Mouse (Mus musculus) thymus, adult 18-20 months (tissue): ENCODE data around the gene 4931422A03Rik.
"Not testable (repeated sequence)": the region's sequence is repeated elsewhere in the genome, so short reads cannot be mapped to it uniquely, and the experiment has no call there.

Experiments used
- DNase-seq, 2 experiments: peaks; one replicate each; pipeline ENCODE4 v3.0.0; 2022; ENCODE audit warnings: mixed read lengths in 2 of 2

Gene 4931422A03Rik

DNA sequence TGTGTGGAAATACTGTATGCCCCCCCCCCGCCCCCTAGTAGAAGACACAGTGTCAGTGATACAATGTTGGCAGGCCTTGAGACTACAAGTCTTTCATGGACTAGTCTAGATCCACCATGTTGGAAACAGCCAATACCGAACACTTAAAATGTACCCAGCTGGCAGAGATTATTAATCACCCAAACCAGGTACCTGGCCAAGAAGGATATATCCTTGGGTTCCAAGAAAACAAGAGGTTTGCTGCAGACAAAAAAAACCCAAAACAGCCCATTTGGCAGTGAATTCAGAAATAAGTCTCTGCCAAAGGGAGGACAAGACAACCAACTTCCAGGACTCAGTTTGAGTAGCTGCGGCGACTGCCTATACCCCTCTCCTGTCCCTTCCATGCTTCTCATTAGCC lies 3.5 kb downstream of the 4931422A03Rik start:
- DNase-seq: no peak

DNA sequence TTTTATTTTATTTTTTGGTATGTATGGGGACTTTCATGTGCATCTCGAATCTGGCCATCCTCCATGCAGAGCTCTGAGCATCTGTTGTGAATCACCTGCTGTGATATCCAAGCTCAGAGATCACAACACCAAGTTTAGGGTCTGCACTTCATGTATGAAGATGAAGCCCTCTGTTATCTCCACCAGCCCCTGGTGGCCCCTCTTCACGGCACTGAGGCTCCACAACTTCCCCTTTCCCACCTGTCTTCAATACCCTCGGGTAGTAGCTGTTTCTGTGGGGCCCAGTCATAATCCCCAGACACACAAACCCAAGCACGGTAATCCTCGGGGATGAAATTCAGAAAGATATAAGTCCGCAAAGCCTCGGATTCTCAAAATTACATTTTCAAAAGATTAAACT lies 5.1 kb downstream of the 4931422A03Rik start:
- DNase-seq: no peak

GRCm38 (mm10) chr2:104008853-104009252 lies 19.3 kb downstream of the 4931422A03Rik start:
- DNase-seq: not testable (repeated sequence)

DNA sequence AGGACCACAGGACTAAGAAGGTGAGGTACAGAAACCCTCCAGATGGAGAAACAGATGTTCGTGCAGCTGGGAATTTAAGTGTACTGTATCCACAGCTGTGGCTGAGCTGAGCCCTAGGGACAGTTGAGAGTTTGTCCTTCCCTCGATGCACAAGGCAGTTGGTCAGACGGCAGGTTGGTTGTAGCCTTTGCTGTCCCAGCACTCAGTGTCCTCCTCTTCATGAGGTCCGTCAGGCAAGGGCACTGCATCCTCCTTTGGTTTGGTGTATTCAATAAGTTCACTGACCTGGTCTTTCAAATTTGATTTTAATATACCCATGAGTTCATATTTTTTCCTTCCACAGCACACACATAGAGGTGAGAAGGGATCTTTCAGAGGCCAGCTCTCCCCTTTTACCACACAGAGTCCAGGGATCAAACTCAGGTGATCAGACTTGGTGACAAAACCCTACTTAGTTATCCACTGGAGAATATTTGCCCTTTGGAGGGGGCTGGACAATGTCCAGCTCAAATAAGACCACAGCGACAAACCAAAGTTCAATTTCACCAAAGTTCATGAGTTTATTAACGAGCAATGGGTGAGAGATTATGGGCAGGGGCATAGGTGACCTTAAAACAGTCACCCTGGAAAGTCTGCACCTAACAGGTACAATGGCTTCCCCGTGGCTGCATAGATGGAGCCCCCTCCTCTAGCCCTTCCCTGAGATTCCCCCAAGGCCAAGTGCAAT lies 20.2 kb downstream of the 4931422A03Rik start:
- DNase-seq: no peak

- DNase-seq: no peak
Observed at GRCm38 (mm10) chr2:104002711-104003413, 25.3 kb downstream of the 4931422A03Rik start.

DNA sequence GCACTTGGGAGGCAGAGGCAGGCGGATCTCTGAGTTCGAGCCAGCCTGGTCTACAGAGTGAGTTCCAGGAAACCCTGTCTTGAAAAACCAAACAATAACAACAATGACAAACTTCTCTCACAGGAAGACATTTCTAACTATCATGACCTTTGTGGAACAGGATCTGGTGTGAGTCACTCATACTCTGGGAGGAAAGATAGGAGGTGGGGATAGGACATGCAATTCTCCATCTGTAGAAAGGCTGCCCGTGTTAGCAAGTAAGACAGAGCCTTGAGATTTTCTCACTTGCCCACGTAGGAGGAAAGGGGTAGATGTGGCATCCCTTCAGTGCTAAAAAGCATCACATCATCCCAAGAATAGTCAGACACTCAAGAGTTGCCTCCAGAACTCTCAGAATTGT lies 26.3 kb downstream of the 4931422A03Rik start:
- no peak for DNase-seq

- DNase-seq: no peak
Observed at GRCm38 (mm10) chr2:104001076-104001475, 27.1 kb downstream of the 4931422A03Rik start.

GRCm38 (mm10) chr2:103992618-103993332 lies 35.4 kb downstream of the 4931422A03Rik start:
- no peak for DNase-seq

DNA sequence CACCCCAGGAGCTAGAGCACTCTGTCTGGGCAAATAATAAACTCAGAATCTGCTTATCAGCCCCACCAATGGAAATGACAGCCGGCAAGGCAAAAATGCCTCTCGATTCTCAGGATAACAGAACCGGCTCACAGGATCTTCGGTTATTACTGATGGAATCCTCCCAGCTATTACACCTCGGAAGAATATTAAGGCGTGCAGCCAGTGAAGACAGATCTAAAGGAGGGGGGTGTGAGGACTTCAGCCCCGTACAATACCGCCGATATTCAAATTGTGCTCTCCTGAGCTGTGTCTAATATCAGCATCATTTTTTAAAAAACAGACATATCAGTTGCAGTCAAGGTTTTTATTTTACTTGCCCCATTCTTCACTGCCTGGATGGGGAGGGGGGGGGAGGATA lies 36.0 kb downstream of the 4931422A03Rik start:
- no peak for DNase-seq

- no peak for DNase-seq
Observed at GRCm38 (mm10) chr2:103991303-103991702, 36.9 kb downstream of the 4931422A03Rik start.

- no peak for DNase-seq
Observed at GRCm38 (mm10) chr2:103989724-103990123, 38.4 kb downstream of the 4931422A03Rik start.

DNA sequence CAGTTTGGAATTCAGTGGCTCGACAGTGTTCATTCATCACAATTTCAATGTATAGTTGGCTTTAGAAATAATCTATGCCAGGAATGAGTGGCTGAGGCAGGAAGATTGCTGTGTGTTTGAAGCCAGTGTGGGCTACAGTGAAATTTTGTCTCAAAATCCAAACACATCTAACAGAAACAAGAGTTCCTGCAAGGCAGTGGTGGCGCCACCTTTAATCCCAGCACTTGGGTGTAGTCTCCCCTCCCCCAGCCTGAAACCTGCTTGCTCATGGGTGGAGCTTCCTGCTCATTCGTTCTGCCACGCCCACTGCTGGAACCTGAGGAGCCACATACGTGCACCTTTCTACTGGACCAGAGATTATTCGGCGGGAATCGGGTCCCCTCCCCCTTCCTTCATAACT lies 40.6 kb downstream of the 4931422A03Rik start:
- DNase-seq: not testable (repeated sequence)

- no peak for DNase-seq
Observed at GRCm38 (mm10) chr2:103983146-103983545, 45.0 kb downstream of the 4931422A03Rik start.

DNA sequence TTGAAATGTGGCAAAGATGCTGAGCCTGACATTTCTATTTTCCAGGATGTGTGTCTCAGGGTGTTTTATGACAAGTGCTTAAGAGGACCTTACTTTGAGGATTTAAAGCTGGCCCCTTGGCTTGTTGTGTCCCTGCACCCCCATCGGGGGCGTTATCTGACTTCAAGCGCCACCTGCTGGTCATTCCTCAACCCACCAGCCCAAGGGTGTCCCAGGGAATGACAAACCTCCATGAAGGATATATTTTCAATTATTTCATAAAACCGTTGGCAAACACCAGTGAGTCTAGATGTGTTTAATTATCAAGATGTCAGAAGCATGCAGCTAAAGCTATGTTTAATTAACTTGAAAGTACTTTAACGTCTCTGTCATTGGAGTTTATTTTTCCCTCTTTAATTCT lies 45.9 kb downstream of the 4931422A03Rik start:
- DNase-seq: peak; percentile 18 to 25

DNA sequence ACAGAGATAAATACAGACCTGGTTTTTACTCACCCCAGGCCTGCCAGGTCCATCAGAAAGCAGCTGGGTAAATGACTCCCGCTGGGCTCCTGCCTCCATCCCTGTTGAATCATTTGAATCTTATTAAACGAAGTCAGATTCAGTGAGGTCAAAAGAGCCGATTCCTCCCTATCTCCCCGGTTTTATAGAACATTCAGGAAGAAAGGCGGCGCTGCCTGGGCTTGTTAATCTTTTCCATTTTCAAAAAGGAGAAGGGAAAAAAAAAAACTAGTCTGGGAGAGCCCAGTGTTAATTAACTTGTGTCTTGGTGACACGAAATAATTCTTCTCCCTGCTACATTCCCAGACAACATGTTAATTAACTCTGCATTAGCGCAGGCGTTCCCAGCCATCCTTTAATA lies 50.4 kb downstream of the 4931422A03Rik start:
- no peak for DNase-seq

DNA sequence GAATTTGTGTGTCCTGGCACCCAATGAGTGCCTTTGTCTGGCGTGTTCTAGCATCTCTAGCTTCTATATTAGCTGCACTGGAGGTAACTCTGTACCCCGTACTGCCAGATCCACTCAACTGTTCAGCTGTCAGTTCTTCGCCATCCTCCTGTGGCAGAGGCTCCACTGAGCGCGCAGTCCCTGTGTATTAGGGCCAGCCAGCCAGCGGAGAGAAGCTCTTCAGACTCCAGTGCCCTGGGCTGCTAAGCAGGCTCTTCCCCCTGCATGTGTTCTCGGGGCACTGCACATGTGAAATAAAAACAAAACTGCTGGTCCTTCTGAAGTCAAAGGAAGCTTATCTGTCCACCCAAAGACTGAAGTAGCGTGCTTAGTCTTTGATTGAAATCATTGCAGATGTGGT lies 50.9 kb downstream of the 4931422A03Rik start:
- DNase-seq: no peak

GRCm38 (mm10) chr2:103975904-103976303 lies 52.3 kb downstream of the 4931422A03Rik start:
- no peak for DNase-seq

DNA sequence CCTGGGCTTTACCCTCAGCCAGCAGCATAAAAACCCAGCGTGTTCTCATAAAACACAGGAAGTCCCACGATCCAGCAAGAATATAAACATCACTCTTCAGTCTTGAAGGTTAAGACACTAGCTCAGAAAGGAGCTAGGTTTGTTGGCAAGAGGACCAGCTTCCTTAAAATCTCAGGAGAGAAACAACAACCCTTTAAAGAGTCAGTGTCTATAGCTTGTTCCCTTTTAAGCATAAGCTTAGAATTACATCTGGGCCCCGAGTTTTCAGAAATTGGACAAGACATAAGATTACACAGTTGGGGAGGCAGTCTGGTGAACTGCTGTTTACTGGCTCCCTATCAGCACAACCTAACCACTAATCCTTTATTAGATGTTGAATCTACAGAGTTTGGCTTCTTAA lies 56.3 kb downstream of the 4931422A03Rik start:
- DNase-seq: no peak

DNA sequence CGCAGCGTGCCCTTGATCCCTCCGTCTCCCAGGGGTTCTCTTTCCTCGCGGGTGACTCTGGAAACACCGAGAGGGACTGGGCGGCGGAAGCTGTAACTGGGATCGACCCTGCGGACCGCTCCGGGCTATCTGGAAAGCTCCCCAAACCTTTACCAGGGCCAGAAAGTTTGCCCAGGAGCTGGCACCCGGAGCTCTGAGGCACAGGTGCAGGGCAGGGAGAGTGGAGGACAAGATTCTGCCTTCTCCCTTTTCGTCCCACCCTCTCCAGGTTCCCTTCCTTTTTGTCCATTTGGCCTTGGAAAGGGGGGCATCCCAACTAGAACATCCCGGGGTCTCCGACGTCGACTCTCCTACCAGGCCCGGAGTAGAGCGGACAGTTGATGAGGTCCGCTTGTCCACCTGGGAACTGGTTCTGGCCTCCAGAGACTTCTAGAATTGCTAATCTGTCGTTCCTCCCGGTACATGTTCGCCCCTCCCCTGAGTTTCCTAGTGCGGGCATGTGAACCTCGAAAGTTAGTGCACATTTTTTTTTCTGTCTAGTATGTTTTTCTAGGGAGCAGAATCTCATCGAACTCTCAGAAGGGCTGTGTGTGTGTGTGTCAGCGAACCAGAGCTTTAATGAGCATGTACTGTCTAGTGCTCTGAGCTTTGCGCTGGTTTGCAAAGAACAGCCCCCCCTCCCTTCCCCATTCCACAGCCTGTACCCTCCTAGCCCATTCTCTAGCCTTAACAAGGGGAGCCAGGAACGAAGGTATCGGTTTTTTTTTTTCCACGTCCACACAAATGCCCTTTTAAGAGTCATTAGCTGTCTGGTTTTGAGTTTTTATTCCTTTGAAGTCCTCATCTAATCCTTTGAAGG lies 57.1 kb downstream of the 4931422A03Rik start:
- no peak for DNase-seq

- DNase-seq: peak in 1 of 2 experiments; percentile 4
Observed at GRCm38 (mm10) chr2:103970041-103970790, 57.9 kb downstream of the 4931422A03Rik start.

DNA sequence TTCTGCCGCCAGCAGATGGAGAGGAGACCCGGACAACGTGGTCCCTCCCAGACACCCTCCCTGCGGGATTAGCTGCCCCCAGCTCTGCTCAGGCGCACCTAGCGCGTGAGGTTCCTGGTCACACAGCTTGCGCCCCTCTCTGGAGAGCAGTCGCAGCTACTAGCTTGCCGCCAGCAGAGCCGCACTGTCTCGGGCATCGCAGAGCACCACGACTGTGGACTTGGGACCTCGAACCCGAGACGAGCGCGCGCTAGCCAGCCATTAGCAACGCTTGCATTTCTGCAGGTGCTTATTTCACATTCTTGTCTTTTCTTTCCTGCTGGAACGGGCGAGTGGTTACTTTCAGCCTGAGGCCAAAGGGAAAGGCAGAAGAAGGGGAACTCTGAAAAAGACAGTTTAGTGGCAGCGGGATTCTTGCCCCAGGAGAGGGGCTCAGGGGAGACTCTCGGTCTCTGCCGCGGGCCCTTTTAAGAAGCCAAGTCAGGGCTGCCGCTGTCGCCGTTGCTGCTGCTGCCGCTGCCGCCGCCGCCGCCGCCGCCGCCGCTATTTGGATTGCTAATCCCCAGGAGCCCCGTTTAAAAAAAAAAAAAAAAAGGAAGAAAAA lies 58.6 kb downstream of the 4931422A03Rik start:
- peak in 1 of 2 experiments; percentile 16 for DNase-seq
